7 mouse cellular contexts compared by ENCODE assay signal in genomic region chr7:110122565-110123422, GRCm38 (mm10). TPM values are rescaled to one million over a fixed set of nuclear protein-coding genes. Genes with fewer than 3 reads are reported as not detected.
A peak's percentile ranks its signal among the peaks of the same experiment; 100 is the strongest.
DNase-seq lines count a peak whose midpoint lies in the region; ATAC-seq lines count a peak whose summit lies in the region.

No protein-coding gene starts in this region.

- WGBS in hindbrain, embryonic 14.5 days = under 1% methylated on average over 63 of the region's 74 CpGs

- peak overlapping the region; percentile 66 for H3K4me3 ChIP-seq in hindbrain, embryonic 14.5 days (replicated peaks; ENCODE audit: low read length)

- peak; percentile 81 for DNase-seq in ZHBTc4 (ENCODE audit: low read depth, low spot score)
- DNase-seq in cerebellum, postnatal 14 days = peak; percentile 67 to 68
- peak; percentile 39 to 53 for DNase-seq in frontal cortex, postnatal 36 days (ENCODE audit: low spot score in 2 of 2)
- DNase-seq in hindbrain, embryonic 14.5 days (ENCODE audit: low spot score) = peak; percentile 49
- peak; percentile 38 to 53 for DNase-seq in left cerebral cortex, adult 18-20 months (ENCODE audit: low spot score in 2 of 2)
- peak; percentile 71 to 86 for DNase-seq in lung, postnatal 4 days
- DNase-seq in skeletal muscle tissue, adult 2 months (ENCODE audit: low read depth, low spot score) = peak; percentile 82

- H3K4me2 ChIP-seq in hindbrain, embryonic 14.5 days (replicated peaks) = peak overlapping the region; percentile 84

- H3K36me3 ChIP-seq in hindbrain, embryonic 14.5 days (replicated peaks; ENCODE audit: control insufficient read depth, insufficient read depth) = no peaks in the 10 kb centered on the region

- 0 out of 2 replicates have a peak, but pooled peaks cover 3% of the 10 kb centered on the region for H3K4me1 ChIP-seq in hindbrain, embryonic 14.5 days (replicated peaks; ENCODE audit: control insufficient read depth, insufficient read depth, low read length)

- H3K27ac ChIP-seq in hindbrain, embryonic 14.5 days = peak overlapping the region; percentile 60

- H3K9me3 ChIP-seq in hindbrain, embryonic 14.5 days (ENCODE audit: control insufficient read depth, low read length) = no peaks in the 10 kb centered on the region

- H3K27me3 ChIP-seq in hindbrain, embryonic 14.5 days (ENCODE audit: control insufficient read depth, insufficient read depth, low read length) = no peaks in the 10 kb centered on the region

- peak; percentile 38 for ATAC-seq in hindbrain, embryonic 14.5 days (ENCODE audit: low FRiP score)

- H3K9ac ChIP-seq in hindbrain, embryonic 14.5 days = peak overlapping the region; percentile 65

RNA-seq across cellular contexts. Expression of gene Wee1, which starts 0.9 kb away (rescaled TPM):
- 5.7 and 7.8 TPM in 2 replicates for polyA plus RNA-seq in hindbrain, embryonic 14.5 days (2014; fragmentation: Nextera tagmentation; extraction: Ambion mirVana)
- total RNA-seq in left cerebral cortex, adult 18-20 months (2021) = 10 to 100 TPM; 27.3 to 27.4 TPM

Comparison
In these comparisons a context has a peak if more than half of its experiments do, and no peak if none do; other contexts are left out.
1. Peak in every context shown above with its lines: DNase-seq, ATAC-seq, H3K4me3 ChIP-seq and H3K27ac ChIP-seq.